Mouse (Mus musculus) thymus, adult 2 months (tissue): Measurements from ENCODE around the gene Sfxn1. TPM values are rescaled to one million over a fixed set of nuclear protein-coding genes. Genes with fewer than 3 reads are reported as not detected.

ENCODE experiments used
- DNase-seq: peaks from one replicate; pipeline ENCODE4 v3.0.0; 2021
- H3K27ac ChIP-seq: fragments of 200-500 bp; 2 replicates; pipeline ENCODE4 v1.5.1; 2012; ENCODE audit warnings: low read length, control low read depth; ENCODE audit not compliant: control insufficient read depth, insufficient read depth
- H3K27me3 ChIP-seq: fragments of 200-500 bp; 2 replicates; pipeline ENCODE4 v1.6.1; 2012; ENCODE audit warnings: mild to moderate bottlenecking, low read length, moderate library complexity, mixed read lengths; ENCODE audit not compliant: control insufficient read depth, insufficient read depth
- H3K36me3 ChIP-seq: fragments of 200-500 bp; 2 replicates; pipeline ENCODE4 v1.6.1; 2012; ENCODE audit warnings: mild to moderate bottlenecking, low read length, moderate library complexity; ENCODE audit not compliant: control insufficient read depth, insufficient read depth
- H3K4me1 ChIP-seq: fragments of 200-500 bp; replicated peaks from 2 replicates; pipeline ENCODE4 v1.6.1; 2012; ENCODE audit warnings: low read length; ENCODE audit not compliant: control insufficient read depth, insufficient read depth
- H3K4me3 ChIP-seq: fragments of 200-500 bp; 2 replicates; pipeline ENCODE4 v1.5.1; 2012; ENCODE audit warnings: mild to moderate bottlenecking, low read length, control low read depth, moderate library complexity; ENCODE audit not compliant: control insufficient read depth, insufficient read depth
- CTCF ChIP-seq: fragments of 200-500 bp; IDR thresholded peaks from 2 replicates; pipeline ENCODE4 v1.5.1; 2012; ENCODE audit warnings: mild to moderate bottlenecking, control low read depth, low read length, moderate library complexity, borderline replicate concordance; ENCODE audit not compliant: control insufficient read depth, poor library complexity, insufficient read depth; ENCODE audit errors: extremely low read depth
- POLR2A ChIP-seq: fragments of 200-500 bp; IDR thresholded peaks from 2 replicates; pipeline ENCODE4 v1.6.1; 2012; ENCODE audit warnings: mild to moderate bottlenecking, low read length, control low read depth, moderate library complexity; ENCODE audit not compliant: control insufficient read depth, poor library complexity, insufficient read depth; ENCODE audit errors: extremely low read depth
- WGBS: fragments of 180-500 bp; shearing (Covaris S2); methylation state at CpG from one replicate; pipeline ENCODE4 v1.1.7; 2018; 5-methylcytosine and 5-hydroxymethylcytosine counted together
- polyA plus RNA-seq: library from polyadenylated mRNA; depleted of rRNA; stranded (reverse); fragments of >200 nt; gene quantifications from 2 replicates; pipeline ENCODE4 v1.2.3, GENCODE M21; 2012

Sfxn1 gene
- polyA plus RNA-seq, 1 experiment: 16.2 TPM

DNA sequence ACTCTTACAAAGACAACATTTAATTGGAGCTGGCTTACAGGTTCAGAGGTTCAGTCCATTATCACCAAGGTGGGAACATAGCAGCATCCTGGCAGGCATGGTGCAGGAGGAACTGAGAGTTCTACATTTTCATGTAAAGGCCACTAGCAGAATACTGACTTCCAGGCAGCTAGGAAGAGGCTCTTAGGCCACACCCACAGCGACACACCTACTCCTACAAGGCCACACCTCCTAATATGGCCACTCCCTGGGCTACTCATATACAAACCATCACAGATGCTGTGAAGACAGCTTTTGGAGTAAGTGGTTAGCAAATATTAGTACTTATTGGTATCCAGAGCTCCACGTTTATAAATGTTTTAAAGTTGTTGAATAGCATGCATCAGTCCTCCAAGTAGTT is 3.7 kb downstream of the Sfxn1 start:
- no peak for DNase-seq
- Histone ChIP-seq H3K4me1 (peaks cover 10% of the 10 kb centered on the region; the same call in 1 of the 2 replicates), H3K27ac (no peak overlapping the region), H3K4me3 (no peak overlapping the region), H3K27me3 (no peaks in the 10 kb centered on the region), H3K36me3 (no peaks in the 10 kb centered on the region)
- no peak for TF ChIP-seq CTCF
- TF ChIP-seq POLR2A: no peak
- 98% methylated on average over 2 of the region's 2 CpGs for WGBS

GRCm38 (mm10) chr13:54076051-54076450 is 4.4 kb downstream of the Sfxn1 start:
- DNase-seq: no peak
- H3K4me3 ChIP-seq: no peak overlapping the region
- no peaks in the 10 kb centered on the region for H3K27me3 ChIP-seq
- H3K27ac ChIP-seq: no peak overlapping the region
- 95% methylated on average over 6 of the region's 6 CpGs for WGBS
- TF ChIP-seq CTCF (no peak), POLR2A (no peak)
- H3K4me1 ChIP-seq: peaks cover 10% of the 10 kb centered on the region; the same call in 1 of the 2 replicates
- no peaks in the 10 kb centered on the region for H3K36me3 ChIP-seq

DNA sequence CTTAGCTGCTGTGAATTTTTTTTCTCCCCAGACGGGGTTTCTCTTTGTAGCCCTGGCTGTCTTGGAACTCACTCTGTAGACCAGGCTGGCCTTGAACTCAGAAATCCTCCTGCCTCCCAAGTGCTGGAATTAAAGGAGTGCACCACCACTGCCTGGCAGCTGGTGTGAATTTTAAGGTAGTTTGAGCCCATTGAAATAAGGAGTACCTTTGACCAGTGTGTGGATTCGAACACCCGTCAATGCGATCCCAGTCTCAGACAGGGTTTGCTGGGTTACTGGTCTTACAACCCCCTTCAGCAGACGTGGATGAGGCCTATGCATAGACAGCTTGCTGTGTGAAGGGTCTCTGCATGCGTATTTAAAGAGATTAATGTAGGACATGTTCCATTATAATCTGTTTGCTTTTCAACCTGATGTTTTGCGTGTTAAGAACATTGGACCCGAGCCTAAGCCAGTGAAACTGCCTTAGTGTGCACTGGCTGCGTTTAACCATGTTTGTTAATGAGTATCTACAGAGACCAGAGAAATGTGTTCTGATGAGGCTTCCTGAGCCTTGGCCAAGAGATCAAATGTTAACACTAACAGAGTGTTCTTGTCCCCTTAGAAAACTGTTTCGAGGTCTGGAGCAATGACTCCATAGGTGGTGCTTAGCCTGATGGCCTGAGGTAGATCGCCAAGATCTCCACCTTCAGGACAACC is 5.2 kb downstream of the Sfxn1 start:
- no peaks in the 10 kb centered on the region for H3K36me3 ChIP-seq
- peaks cover 10% of the 10 kb centered on the region; the same call in 1 of the 2 replicates for H3K4me1 ChIP-seq
- DNase-seq: no peak
- 94% methylated on average over 11 of the region's 11 CpGs for WGBS
- H3K4me3 ChIP-seq: no peak overlapping the region
- H3K27me3 ChIP-seq: no peaks in the 10 kb centered on the region
- no peak overlapping the region for H3K27ac ChIP-seq
- TF ChIP-seq CTCF: no peak
- TF ChIP-seq POLR2A: no peak

GRCm38 (mm10) chr13:54077470-54078174 is 6.0 kb downstream of the Sfxn1 start:
- no peak for TF ChIP-seq POLR2A
- no peak for TF ChIP-seq CTCF
- WGBS: 96% methylated on average over 11 of the region's 11 CpGs
- no peak for DNase-seq
- H3K27ac ChIP-seq: no peak overlapping the region
- H3K27me3 ChIP-seq: no peaks in the 10 kb centered on the region
- no peaks in the 10 kb centered on the region for H3K36me3 ChIP-seq
- no peak overlapping the region for H3K4me3 ChIP-seq
- H3K4me1 ChIP-seq: peaks cover 5% of the 10 kb centered on the region; the same call in 1 of the 2 replicates

DNA sequence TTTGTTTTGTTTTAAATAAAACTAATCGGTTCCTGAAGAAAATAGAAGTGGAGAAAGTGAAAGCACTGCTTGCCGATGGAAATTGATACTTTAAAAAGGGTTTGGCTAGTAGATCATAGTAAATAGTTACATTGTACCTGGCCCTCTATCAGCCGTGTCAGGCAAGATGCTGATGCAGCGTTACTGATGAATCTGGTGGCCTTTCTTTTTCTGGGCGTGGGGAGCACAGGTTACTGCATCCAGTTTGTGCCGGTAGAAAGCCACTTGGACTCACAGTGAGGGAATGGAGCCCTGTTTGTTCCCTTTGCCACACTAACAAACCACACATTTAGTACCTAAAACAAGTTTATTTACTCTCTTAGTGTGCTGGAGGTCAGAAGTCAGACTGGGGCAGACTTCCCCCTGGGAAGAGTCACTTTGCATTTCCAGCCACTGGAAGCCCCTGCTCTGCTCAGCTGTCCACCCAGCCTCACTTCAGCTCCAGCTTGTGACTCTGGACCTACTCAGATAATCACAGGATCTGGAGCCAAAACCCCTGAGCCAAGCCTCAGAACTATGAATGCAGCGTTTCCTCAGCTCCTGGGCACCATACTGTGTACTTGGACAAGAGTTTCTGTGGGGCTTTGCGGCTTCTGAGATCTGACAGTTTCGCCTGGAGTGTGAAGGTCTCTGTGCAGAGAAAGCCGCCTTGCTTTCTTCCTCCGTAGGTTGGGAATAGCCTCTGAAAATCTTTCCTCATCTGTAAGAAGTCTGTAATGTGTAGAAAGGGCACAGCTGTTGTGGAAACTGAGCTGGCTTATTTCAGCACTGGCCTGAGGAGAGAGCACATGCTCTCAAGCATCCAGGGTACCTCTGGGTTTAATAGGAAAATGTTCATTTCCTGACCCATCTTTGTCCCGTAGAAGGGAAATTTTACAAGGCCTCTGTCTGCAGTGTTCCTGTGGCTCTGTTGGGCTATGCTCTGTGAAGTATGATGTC is 8.4 kb downstream of the Sfxn1 start:
- WGBS: 85% methylated on average over 12 of the region's 12 CpGs
- no peak overlapping the region for H3K27ac ChIP-seq
- H3K36me3 ChIP-seq: no peaks in the 10 kb centered on the region
- H3K4me3 ChIP-seq: no peak overlapping the region
- DNase-seq: no peak
- TF ChIP-seq CTCF (no peak), POLR2A (no peak)
- peaks cover 3% of the 10 kb centered on the region; the same call in 1 of the 2 replicates for H3K4me1 ChIP-seq
- H3K27me3 ChIP-seq: no peaks in the 10 kb centered on the region

- WGBS: 100% methylated on average over 1 of the region's 1 CpGs
- H3K36me3 ChIP-seq: no peaks in the 10 kb centered on the region; the same call in 1 of the 2 replicates
- H3K27ac ChIP-seq: no peak overlapping the region
- no peaks in the 10 kb centered on the region for H3K27me3 ChIP-seq
- H3K4me3 ChIP-seq: no peak overlapping the region
- DNase-seq: no peak
- TF ChIP-seq CTCF (no peak), POLR2A (no peak)
- H3K4me1 ChIP-seq: peaks cover 3% of the 10 kb centered on the region; the same call in 1 of the 2 replicates
These were observed 9.1 kb downstream of the Sfxn1 start for GRCm38 (mm10) chr13:54080785-54081184.
